Mouse (Mus musculus) heart, postnatal 4 days (tissue): Measurements from ENCODE around the gene Lhx8. TPM values are rescaled to one million over a fixed set of nuclear protein-coding genes. Genes with fewer than 3 reads are reported as not detected.

Experiments
- DNase-seq: peaks from one replicate; pipeline ENCODE4 v3.0.0; 2021
- total RNA-seq, 2 experiments: library from RNA; stranded (reverse); gene quantifications; 2 replicates each; pipeline ENCODE4 v1.2.3; 2021

Gene Lhx8
- total RNA-seq, 2 experiments from 2014 or later, result not detected

GRCm38 (mm10) chr3:154321921-154322574 lies 8.4 kb downstream of the Lhx8 start:
- no peak for DNase-seq

- DNase-seq, result peak; percentile 23
Measured at GRCm38 (mm10) chr3:154317651-154318248, 12.7 kb downstream of the Lhx8 start.

GRCm38 (mm10) chr3:154305163-154305884 lies 25.1 kb downstream of the Lhx8 start:
- DNase-seq, result no peak

- DNase-seq, result no peak
Measured at GRCm38 (mm10) chr3:154301102-154301501, 29.4 kb downstream of the Lhx8 start.

- no peak for DNase-seq
Measured at GRCm38 (mm10) chr3:154300006-154300405, 30.5 kb downstream of the Lhx8 start.

GRCm38 (mm10) chr3:154298490-154298889 lies 32.0 kb downstream of the Lhx8 start:
- DNase-seq, result no peak

GRCm38 (mm10) chr3:154297499-154297898 lies 33.0 kb downstream of the Lhx8 start:
- DNase-seq, result no peak

- no peak for DNase-seq
Measured at GRCm38 (mm10) chr3:154294924-154295834, 35.3 kb downstream of the Lhx8 start.

- DNase-seq, result no peak
Measured at GRCm38 (mm10) chr3:154293839-154294490, 36.5 kb downstream of the Lhx8 start.

- no peak for DNase-seq
Measured at GRCm38 (mm10) chr3:154292126-154292525, 38.3 kb downstream of the Lhx8 start.

GRCm38 (mm10) chr3:154290351-154290750 lies 40.1 kb downstream of the Lhx8 start:
- no peak for DNase-seq

GRCm38 (mm10) chr3:154288429-154289069 lies 41.9 kb downstream of the Lhx8 start:
- no peak for DNase-seq

GRCm38 (mm10) chr3:154287217-154287616 lies 43.2 kb downstream of the Lhx8 start:
- DNase-seq, result no peak

GRCm38 (mm10) chr3:154285351-154285750 lies 45.1 kb downstream of the Lhx8 start:
- no peak for DNase-seq

GRCm38 (mm10) chr3:154284260-154284659 lies 46.2 kb downstream of the Lhx8 start:
- no peak for DNase-seq

- DNase-seq, result no peak
Measured at GRCm38 (mm10) chr3:154274681-154275080, 55.8 kb downstream of the Lhx8 start.

- peak; percentile 86 for DNase-seq
Measured at GRCm38 (mm10) chr3:154269757-154270366, 60.6 kb downstream of the Lhx8 start.

- DNase-seq, result no peak
Measured at GRCm38 (mm10) chr3:154268313-154268712, 62.1 kb downstream of the Lhx8 start.

- no peak for DNase-seq
Measured at GRCm38 (mm10) chr3:154257312-154257711, 73.1 kb downstream of the Lhx8 start.
